Mouse (Mus musculus): ENCODE results near the gene Sugt1. TPM values are rescaled to one million over a fixed set of nuclear protein-coding genes. Genes with fewer than 3 reads are reported as not detected.
A peak's percentile ranks its signal among the peaks of the same experiment; 100 is the strongest.

The Sugt1 gene
- polyA plus RNA-seq, 1 experiment from 2014 or later = 93.9 TPM

- H3K4me2 ChIP-seq = no peak overlapping the region
- peaks cover 73% of the 10 kb centered on the region for H3K36me3 ChIP-seq
- 97% methylated on average over 4 of the region's 4 CpGs for WGBS
- no peaks in the 10 kb centered on the region for H3K27me3 ChIP-seq (replicated peaks)
- H3K9ac ChIP-seq (replicated peaks) = no peak overlapping the region
- H3K4me1 ChIP-seq = no peaks in the 10 kb centered on the region
- no peak for ATAC-seq (ENCODE audit: low FRiP score)
- no peak overlapping the region for H3K4me3 ChIP-seq (replicated peaks)
- no peak overlapping the region for H3K27ac ChIP-seq (replicated peaks)
- H3K9me3 ChIP-seq (replicated peaks) = no peaks in the 10 kb centered on the region
These were observed 19.9 kb downstream of the Sugt1 start for GRCm38 (mm10) chr14:79607352-79607751.

- Histone ChIP-seq H3K9ac (replicated peaks) (no peak overlapping the region), H3K4me1 (no peaks in the 10 kb centered on the region), H3K36me3 (peaks cover 75% of the 10 kb centered on the region), H3K27ac (replicated peaks) (no peak overlapping the region), H3K27me3 (replicated peaks) (no peaks in the 10 kb centered on the region), H3K4me3 (replicated peaks) (no peak overlapping the region), H3K4me2 (no peak overlapping the region), H3K9me3 (replicated peaks) (no peaks in the 10 kb centered on the region)
- WGBS = 94% methylated on average over 6 of the region's 6 CpGs
- no peak for ATAC-seq (ENCODE audit: low FRiP score)
These were observed 20.8 kb downstream of the Sugt1 start for GRCm38 (mm10) chr14:79608286-79608685.

GRCm38 (mm10) chr14:79617121-79617828 is 29.8 kb downstream of the Sugt1 start:
- H3K4me1 ChIP-seq = no peaks in the 10 kb centered on the region
- WGBS = 79% methylated on average over 8 of the region's 8 CpGs
- peak; percentile 84 for ATAC-seq (ENCODE audit: low FRiP score)

GRCm38 (mm10) chr14:79619802-79620201 is 32.3 kb downstream of the Sugt1 start:
- 93% methylated on average over 7 of the region's 7 CpGs for WGBS
- Histone ChIP-seq H3K4me3 (replicated peaks) (no peak overlapping the region), H3K4me2 (no peak overlapping the region), H3K4me1 (no peaks in the 10 kb centered on the region), H3K9me3 (replicated peaks) (no peaks in the 10 kb centered on the region), H3K27me3 (replicated peaks) (no peaks in the 10 kb centered on the region), H3K9ac (replicated peaks) (no peak overlapping the region), H3K36me3 (peaks cover 44% of the 10 kb centered on the region), H3K27ac (replicated peaks) (no peak overlapping the region)
- ATAC-seq (ENCODE audit: low FRiP score) = no peak

More at GRCm38 (mm10) chr14:79617121-79617828, 29.8 kb downstream of the Sugt1 start:
- H3K27ac ChIP-seq (replicated peaks) = no peak overlapping the region
- H3K4me2 ChIP-seq = no peak overlapping the region
- no peak overlapping the region for H3K4me3 ChIP-seq (replicated peaks)
- H3K9me3 ChIP-seq (replicated peaks) = no peaks in the 10 kb centered on the region
- H3K27me3 ChIP-seq (replicated peaks) = no peaks in the 10 kb centered on the region
- H3K9ac ChIP-seq (replicated peaks) = no peak overlapping the region
- peaks cover 52% of the 10 kb centered on the region for H3K36me3 ChIP-seq

GRCm38 (mm10) chr14:79621143-79621542 is 33.7 kb downstream of the Sugt1 start:
- no peak overlapping the region for H3K4me3 ChIP-seq (replicated peaks)
- H3K36me3 ChIP-seq = peaks cover 46% of the 10 kb centered on the region
- H3K27me3 ChIP-seq (replicated peaks) = no peaks in the 10 kb centered on the region
- no peak overlapping the region for H3K27ac ChIP-seq (replicated peaks)
- no peak overlapping the region for H3K9ac ChIP-seq (replicated peaks)
- H3K9me3 ChIP-seq (replicated peaks) = no peaks in the 10 kb centered on the region
- 86% methylated on average over 3 of the region's 3 CpGs for WGBS
- ATAC-seq (ENCODE audit: low FRiP score) = no peak
- no peak overlapping the region for H3K4me2 ChIP-seq
- H3K4me1 ChIP-seq = no peaks in the 10 kb centered on the region

GRCm38 (mm10) chr14:79632330-79632729 is 44.8 kb downstream of the Sugt1 start:
- H3K4me3 ChIP-seq (replicated peaks) = no peak overlapping the region
- H3K36me3 ChIP-seq = peaks cover 22% of the 10 kb centered on the region; the same call in 1 of the 2 replicates
- WGBS = 87% methylated on average over 6 of the region's 6 CpGs
- ATAC-seq (ENCODE audit: low FRiP score) = no peak
- no peaks in the 10 kb centered on the region for H3K9me3 ChIP-seq (replicated peaks)
- H3K9ac ChIP-seq (replicated peaks) = no peak overlapping the region
- no peaks in the 10 kb centered on the region for H3K4me1 ChIP-seq
- H3K4me2 ChIP-seq = no peak overlapping the region
- H3K27ac ChIP-seq (replicated peaks) = no peak overlapping the region
- no peaks in the 10 kb centered on the region for H3K27me3 ChIP-seq (replicated peaks)

- H3K4me3 ChIP-seq (replicated peaks) = no peak overlapping the region
- H3K27me3 ChIP-seq (replicated peaks) = no peaks in the 10 kb centered on the region
- no peak overlapping the region for H3K4me2 ChIP-seq
- H3K36me3 ChIP-seq = peaks cover 14% of the 10 kb centered on the region; the same call in 1 of the 2 replicates
- H3K9me3 ChIP-seq (replicated peaks) = no peaks in the 10 kb centered on the region
- ATAC-seq (ENCODE audit: low FRiP score) = no peak
- no peak overlapping the region for H3K9ac ChIP-seq (replicated peaks)
- 95% methylated on average over 2 of the region's 2 CpGs for WGBS
- no peaks in the 10 kb centered on the region for H3K4me1 ChIP-seq
- H3K27ac ChIP-seq (replicated peaks) = no peak overlapping the region
These were observed 45.7 kb downstream of the Sugt1 start for GRCm38 (mm10) chr14:79633196-79633595.

GRCm38 (mm10) chr14:79636814-79637213 is 49.3 kb downstream of the Sugt1 start:
- no peak overlapping the region for H3K4me3 ChIP-seq (replicated peaks)
- H3K9ac ChIP-seq (replicated peaks) = no peak overlapping the region
- ATAC-seq (ENCODE audit: low FRiP score) = no peak
- no peak overlapping the region for H3K4me2 ChIP-seq
- WGBS = 49% methylated on average over 4 of the region's 4 CpGs
- H3K36me3 ChIP-seq = no peaks in the 10 kb centered on the region
- H3K4me1 ChIP-seq = no peaks in the 10 kb centered on the region
- no peak overlapping the region for H3K27ac ChIP-seq (replicated peaks)
- H3K9me3 ChIP-seq (replicated peaks) = no peaks in the 10 kb centered on the region
- H3K27me3 ChIP-seq (replicated peaks) = no peaks in the 10 kb centered on the region

- Histone ChIP-seq H3K9me3 (replicated peaks) (no peaks in the 10 kb centered on the region), H3K4me1 (peaks cover 8% of the 10 kb centered on the region; the same call in 1 of the 2 replicates), H3K36me3 (no peaks in the 10 kb centered on the region), H3K27ac (replicated peaks) (no peak overlapping the region), H3K4me2 (no peak overlapping the region), H3K4me3 (replicated peaks) (no peak overlapping the region), H3K27me3 (replicated peaks) (no peaks in the 10 kb centered on the region), H3K9ac (replicated peaks) (no peak overlapping the region)
- no peak for ATAC-seq (ENCODE audit: low FRiP score)
- 81% methylated on average over 9 of the region's 9 CpGs for WGBS
These were observed 54.6 kb downstream of the Sugt1 start for GRCm38 (mm10) chr14:79642063-79642462.

GRCm38 (mm10) chr14:79645378-79645777 is 57.9 kb downstream of the Sugt1 start:
- no peak overlapping the region for H3K27ac ChIP-seq (replicated peaks)
- WGBS = 41% methylated on average over 11 of the region's 11 CpGs
- H3K27me3 ChIP-seq (replicated peaks) = no peaks in the 10 kb centered on the region
- no peak overlapping the region for H3K4me2 ChIP-seq
- H3K4me3 ChIP-seq (replicated peaks) = no peak overlapping the region
- H3K9ac ChIP-seq (replicated peaks) = no peak overlapping the region
- H3K9me3 ChIP-seq (replicated peaks) = no peaks in the 10 kb centered on the region
- ATAC-seq (ENCODE audit: low FRiP score) = no peak
- peaks cover 8% of the 10 kb centered on the region; the same call in 1 of the 2 replicates for H3K4me1 ChIP-seq
- no peaks in the 10 kb centered on the region for H3K36me3 ChIP-seq

GRCm38 (mm10) chr14:79649680-79650079 is 62.2 kb downstream of the Sugt1 start:
- Histone ChIP-seq H3K27ac (replicated peaks) (no peak overlapping the region), H3K4me1 (peaks cover 7% of the 10 kb centered on the region; the same call in 1 of the 2 replicates), H3K4me3 (replicated peaks) (no peak overlapping the region), H3K36me3 (no peaks in the 10 kb centered on the region), H3K9me3 (replicated peaks) (no peaks in the 10 kb centered on the region), H3K4me2 (no peak overlapping the region), H3K27me3 (replicated peaks) (no peaks in the 10 kb centered on the region), H3K9ac (replicated peaks) (no peak overlapping the region)
- no peak for ATAC-seq (ENCODE audit: low FRiP score)
- 87% methylated on average over 3 of the region's 3 CpGs for WGBS

- H3K9ac ChIP-seq (replicated peaks) = no peak overlapping the region
- 85% methylated on average over 4 of the region's 4 CpGs for WGBS
- no peaks in the 10 kb centered on the region for H3K36me3 ChIP-seq
- no peak overlapping the region for H3K4me3 ChIP-seq (replicated peaks)
- H3K27me3 ChIP-seq (replicated peaks) = no peaks in the 10 kb centered on the region
- H3K4me1 ChIP-seq = 0 out of 2 replicates have a peak, but pooled peaks cover under 1% of the 10 kb centered on the region
- no peak overlapping the region for H3K27ac ChIP-seq (replicated peaks)
- H3K9me3 ChIP-seq (replicated peaks) = no peaks in the 10 kb centered on the region
- ATAC-seq (ENCODE audit: low FRiP score) = no peak
- H3K4me2 ChIP-seq = no peak overlapping the region
These were observed 65.2 kb downstream of the Sugt1 start for GRCm38 (mm10) chr14:79652654-79653053.
